Mouse (Mus musculus) liver, postnatal 0 days (tissue): ENCODE results near the gene Rfwd3. TPM values are rescaled to one million over a fixed set of nuclear protein-coding genes. Genes with fewer than 3 reads are reported as not detected.
A peak's percentile ranks its signal among the peaks of the same experiment; 100 is the strongest.
"Not testable (repeated sequence)": the region's sequence is repeated elsewhere in the genome, so short reads cannot be mapped to it uniquely, and the experiment has no call there.

Source experiments
- ATAC-seq: fragments of 200-750 bp; cut with Nextera tagmentation; 2 replicates; pipeline ENCODE4 v1.8.0; 2017; ENCODE audit warnings: mild to moderate bottlenecking, moderate library complexity
- DNase-seq: peaks from one replicate; pipeline ENCODE4 v3.0.0-alpha.2; 2016
- H3K27ac ChIP-seq: fragments of 300-500 bp; sonication (generic); 2 replicates; pipeline ENCODE4 v1.5.1; 2014; ENCODE audit warnings: antibody characterized with exemption, moderate library complexity, mild to moderate bottlenecking, low read depth
- H3K27me3 ChIP-seq: fragments of 300-500 bp; sonication (generic); 2 replicates; pipeline ENCODE4 v1.6.1; 2014; ENCODE audit warnings: low read length, control low read depth, mixed read lengths; ENCODE audit not compliant: insufficient read depth
- H3K36me3 ChIP-seq: fragments of 300-500 bp; sonication (generic); replicated peaks from 2 replicates; pipeline ENCODE4 v1.6.1; 2014; ENCODE audit warnings: mild to moderate bottlenecking, control low read depth, low read length, moderate library complexity, mixed read lengths; ENCODE audit not compliant: insufficient read depth
- H3K4me1 ChIP-seq: fragments of 300-500 bp; sonication (generic); 2 replicates; pipeline ENCODE4 v1.6.1; 2014; ENCODE audit warnings: antibody characterized with exemption, mild to moderate bottlenecking, control low read depth; ENCODE audit not compliant: insufficient read depth
- H3K4me2 ChIP-seq: fragments of 300-500 bp; sonication (generic); 2 replicates; pipeline ENCODE4 v1.6.1; 2014; ENCODE audit warnings: low read depth, mild to moderate bottlenecking, low read length, moderate library complexity, mixed read lengths
- H3K4me3 ChIP-seq: fragments of 300-500 bp; sonication (generic); 2 replicates; pipeline ENCODE4 v1.5.1; 2014; ENCODE audit warnings: low read depth, low read length
- H3K9ac ChIP-seq: fragments of 300-500 bp; sonication (generic); replicated peaks from 2 replicates; pipeline ENCODE4 v1.6.1; 2014; ENCODE audit warnings: mild to moderate bottlenecking, moderate library complexity
- H3K9me3 ChIP-seq: fragments of 300-500 bp; sonication (generic); 2 replicates; pipeline ENCODE4 v1.6.1; 2016; ENCODE audit warnings: mild to moderate bottlenecking, control low read depth, low read length, mixed read lengths
- CTCF ChIP-seq: sonication (generic); IDR thresholded peaks from 2 replicates; pipeline ENCODE4 v1.5.1; 2016; ENCODE audit warnings: antibody characterized with exemption, low read depth
- EP300 ChIP-seq: IDR thresholded peaks from 2 replicates; pipeline ENCODE4 v1.6.1; 2016; ENCODE audit warnings: antibody characterized with exemption, low read depth, mild to moderate bottlenecking
- WGBS: fragments of 180-500 bp; shearing (Covaris S2); extraction: QIAGEN DNeasy Blood & Tissue Kit; methylation state at CpG from one replicate; pipeline ENCODE4 v1.1.7; 2014; ENCODE audit not compliant: insufficient replicate concordance; 5-methylcytosine and 5-hydroxymethylcytosine counted together
- polyA plus RNA-seq: library from polyadenylated mRNA; unstranded; fragments of >200 nt; fragmentation: Nextera tagmentation; extraction: Ambion mirVana; gene quantifications from 2 replicates; pipeline ENCODE4 v1.2.1, GENCODE M21; 2015

Gene Rfwd3
- polyA plus RNA-seq, 1 experiment from 2014 or later = 17.6 TPM

- Histone ChIP-seq H3K4me3 (no peak overlapping the region), H3K9ac (no peak overlapping the region), H3K36me3 (no peaks in the 10 kb centered on the region), H3K9me3 (no peaks in the 10 kb centered on the region), H3K4me2 (0 out of 2 replicates have a peak overlapping the region, but pooled peaks have one; percentile 1), H3K4me1 (peaks cover 14% of the 10 kb centered on the region), H3K27ac (no peak overlapping the region), H3K27me3 (no peaks in the 10 kb centered on the region)
- DNase-seq = no peak
- no peak for ATAC-seq
- 41% methylated on average over 4 of the region's 4 CpGs for WGBS
- no peak for TF ChIP-seq CTCF
- peak; percentile 94 for TF ChIP-seq EP300
Measured at GRCm38 (mm10) chr8:111252487-111253112, 47.4 kb downstream of the Rfwd3 start.

- H3K4me2 ChIP-seq = no peak overlapping the region
- H3K36me3 ChIP-seq = no peaks in the 10 kb centered on the region
- H3K4me3 ChIP-seq = no peak overlapping the region
- TF ChIP-seq EP300 (no peak), CTCF (no peak)
- 70% methylated on average over 2 of the region's 2 CpGs for WGBS
- no peak for ATAC-seq
- H3K9me3 ChIP-seq = no peaks in the 10 kb centered on the region
- DNase-seq = no peak
- peaks cover 9% of the 10 kb centered on the region for H3K4me1 ChIP-seq
- no peak overlapping the region for H3K27ac ChIP-seq
- H3K9ac ChIP-seq = no peak overlapping the region
- H3K27me3 ChIP-seq = no peaks in the 10 kb centered on the region
Measured at GRCm38 (mm10) chr8:111250111-111250510, 49.9 kb downstream of the Rfwd3 start.

DNA sequence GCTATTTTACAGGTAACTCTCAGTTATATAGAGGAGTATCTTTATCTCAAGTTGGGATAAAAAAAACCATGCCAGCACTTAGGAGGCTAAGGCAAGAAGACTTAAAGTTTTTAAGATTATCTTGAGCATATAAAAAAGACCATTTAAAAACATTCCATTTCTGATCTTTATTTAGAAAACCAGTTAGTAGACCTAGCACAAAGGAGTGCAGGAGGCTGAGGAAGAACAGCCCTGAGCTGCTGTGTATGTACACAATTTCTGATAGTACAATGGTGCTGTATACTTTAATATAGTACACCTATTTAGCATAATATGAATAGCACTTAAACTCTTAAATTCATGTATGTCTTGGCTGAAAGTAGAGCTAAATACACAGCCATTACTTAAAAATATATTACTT is 51.9 kb downstream of the Rfwd3 start:
- no peak for ATAC-seq

GRCm38 (mm10) chr8:111246864-111247263 is 53.2 kb downstream of the Rfwd3 start:
- not testable (repeated sequence) for H3K4me3 ChIP-seq, ATAC-seq, H3K4me2 ChIP-seq, H3K9me3 ChIP-seq, H3K4me1 ChIP-seq, H3K27me3 ChIP-seq, H3K9ac ChIP-seq, H3K36me3 ChIP-seq, H3K27ac ChIP-seq, DNase-seq
- WGBS = 97% methylated on average over 1 of the region's 1 CpGs

More for the DNA sequence above, 51.9 kb downstream of the Rfwd3 start:
- no peaks in the 10 kb centered on the region for H3K27me3 ChIP-seq
- H3K4me2 ChIP-seq = no peak overlapping the region
- H3K27ac ChIP-seq = no peak overlapping the region
- peaks cover 9% of the 10 kb centered on the region for H3K4me1 ChIP-seq
- no peaks in the 10 kb centered on the region for H3K36me3 ChIP-seq
- no peaks in the 10 kb centered on the region for H3K9me3 ChIP-seq
- no peak for DNase-seq
- H3K9ac ChIP-seq = no peak overlapping the region
- H3K4me3 ChIP-seq = no peak overlapping the region
- TF ChIP-seq CTCF (no peak), EP300 (no peak)

DNA sequence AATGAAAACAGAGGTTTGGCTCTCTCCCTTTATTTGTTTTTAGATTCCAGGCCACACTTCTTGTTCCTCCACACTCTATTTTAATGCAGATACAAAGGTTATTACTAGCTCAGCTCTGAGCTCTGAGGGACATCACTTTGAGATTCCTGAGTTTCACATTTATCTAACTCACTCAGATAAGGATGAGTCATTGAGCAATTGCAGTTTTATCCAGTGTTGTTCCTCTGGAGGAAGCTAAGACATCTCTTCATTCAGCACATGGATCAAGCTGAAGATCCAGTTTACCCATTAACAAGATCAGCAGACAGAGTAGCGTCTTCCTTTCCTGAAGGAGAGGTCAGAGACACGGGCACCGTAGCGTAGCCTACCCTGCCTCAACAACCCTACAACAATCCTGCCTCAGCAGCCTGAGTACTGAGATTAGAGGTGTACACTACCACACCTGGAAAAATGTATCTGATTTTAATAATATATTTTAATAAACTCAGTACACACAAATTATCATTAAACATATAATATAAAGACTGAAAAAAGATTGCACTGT is 53.7 kb downstream of the Rfwd3 start:
- no peak overlapping the region for H3K4me3 ChIP-seq
- no peaks in the 10 kb centered on the region for H3K36me3 ChIP-seq
- peaks cover 4% of the 10 kb centered on the region; the same call in 1 of the 2 replicates for H3K4me1 ChIP-seq
- H3K9me3 ChIP-seq = no peaks in the 10 kb centered on the region
- ATAC-seq = no peak
- no peak overlapping the region for H3K4me2 ChIP-seq
- no peak for DNase-seq
- H3K27ac ChIP-seq = no peak overlapping the region
- TF ChIP-seq EP300 = no peak
- no peak for TF ChIP-seq CTCF
- no peak overlapping the region for H3K9ac ChIP-seq
- WGBS = 72% methylated on average over 4 of the region's 4 CpGs
- no peaks in the 10 kb centered on the region for H3K27me3 ChIP-seq

GRCm38 (mm10) chr8:111237301-111237700 is 62.7 kb downstream of the Rfwd3 start:
- 67% methylated on average over 3 of the region's 3 CpGs for WGBS

More at GRCm38 (mm10) chr8:111237301-111237700, 62.7 kb downstream of the Rfwd3 start:
- DNase-seq (no peak), ATAC-seq (no peak)
- Histone ChIP-seq H3K9ac (no peak overlapping the region), H3K9me3 (no peaks in the 10 kb centered on the region), H3K36me3 (no peaks in the 10 kb centered on the region), H3K4me2 (no peak overlapping the region), H3K27me3 (no peaks in the 10 kb centered on the region), H3K27ac (no peak overlapping the region), H3K4me1 (0 out of 2 replicates have a peak, but pooled peaks cover 2% of the 10 kb centered on the region), H3K4me3 (no peak overlapping the region)
- no peak for TF ChIP-seq CTCF
- no peak for TF ChIP-seq EP300
